Mouse (Mus musculus): ENCODE measurements at regions not wholly inside any gene's neighbourhood (a gene's known extent, or its start where the extent isn't known, plus 50 kb on each side); places are given as distances from the start of the nearest gene placed in this dataset.

DNA sequence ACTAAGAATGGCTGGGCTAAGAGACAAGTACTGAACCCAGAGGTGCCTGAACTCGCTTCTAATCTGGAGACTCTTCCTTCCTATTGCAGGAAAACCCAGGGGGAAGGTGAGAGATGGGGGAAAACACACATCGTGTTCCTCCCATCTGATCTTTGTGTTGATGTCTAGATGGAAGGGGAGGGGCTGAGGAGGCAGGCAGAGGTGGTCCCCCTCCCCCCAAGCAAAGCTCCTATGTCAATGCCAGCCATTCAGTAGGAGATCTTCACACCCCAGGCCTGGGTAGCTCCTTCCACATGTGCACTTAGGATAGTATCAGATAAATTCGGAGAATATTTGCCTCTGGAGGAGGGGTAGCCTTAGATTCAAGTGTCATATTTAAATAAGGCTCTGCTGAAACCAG, 118.0 kb upstream of the Ralgapa2 start:
- Histone ChIP-seq H3K4me3 (replicated peaks) (no peak overlapping the region), H3K27me3 (replicated peaks) (no peaks in the 10 kb centered on the region), H3K36me3 (no peaks in the 10 kb centered on the region), H3K4me1 (no peaks in the 10 kb centered on the region), H3K9me3 (no peaks in the 10 kb centered on the region), H3K4me2 (no peak overlapping the region), H3K9ac (no peak overlapping the region), H3K27ac (no peak overlapping the region)
- no peak for ATAC-seq (ENCODE audit: insufficient read depth, low FRiP score, low read depth)
- 61% methylated on average over 3 of the region's 3 CpGs for WGBS

DNA sequence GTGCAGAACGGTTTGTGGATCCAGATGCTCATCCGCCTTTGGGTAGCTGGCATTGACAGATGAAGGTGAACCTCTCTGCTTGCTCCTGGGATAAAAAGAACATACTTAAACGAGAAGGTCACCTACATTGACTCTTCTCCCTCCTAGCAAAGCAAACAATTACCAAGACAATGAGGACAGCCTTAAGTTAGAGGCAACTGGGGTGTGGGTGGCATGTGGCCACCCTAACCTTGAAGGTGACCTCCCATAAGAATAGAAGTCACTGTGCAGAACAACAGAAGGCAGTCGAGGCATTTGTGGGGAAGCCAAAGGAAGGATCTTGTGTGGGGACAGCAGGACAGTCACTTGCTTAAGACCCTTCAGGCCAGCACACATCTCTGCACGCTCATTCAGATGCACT, 119.0 kb upstream of the Ralgapa2 start:
- 62% methylated on average over 5 of the region's 5 CpGs for WGBS
- Histone ChIP-seq H3K36me3 (no peaks in the 10 kb centered on the region), H3K4me1 (no peaks in the 10 kb centered on the region), H3K9ac (no peak overlapping the region), H3K27ac (no peak overlapping the region), H3K27me3 (replicated peaks) (no peaks in the 10 kb centered on the region), H3K4me3 (replicated peaks) (no peak overlapping the region), H3K4me2 (no peak overlapping the region), H3K9me3 (no peaks in the 10 kb centered on the region)
- no peak for ATAC-seq (ENCODE audit: insufficient read depth, low FRiP score, low read depth)

GRCm38 (mm10) chr2:146633329-146634070, 121.4 kb upstream of the Ralgapa2 start:
- H3K27me3 ChIP-seq (replicated peaks) = no peaks in the 10 kb centered on the region
- H3K4me1 ChIP-seq = no peaks in the 10 kb centered on the region
- ATAC-seq (ENCODE audit: insufficient read depth, low FRiP score, low read depth) = no peak
- H3K36me3 ChIP-seq = no peaks in the 10 kb centered on the region
- no peaks in the 10 kb centered on the region for H3K9me3 ChIP-seq
- H3K27ac ChIP-seq = no peak overlapping the region
- H3K4me2 ChIP-seq = no peak overlapping the region
- WGBS = 50% methylated on average over 16 of the region's 16 CpGs
- H3K4me3 ChIP-seq (replicated peaks) = no peak overlapping the region
- no peak overlapping the region for H3K9ac ChIP-seq

- 52% methylated on average over 5 of the region's 5 CpGs for WGBS
- H3K9ac ChIP-seq = no peak overlapping the region
- H3K27me3 ChIP-seq (replicated peaks) = no peaks in the 10 kb centered on the region
- H3K36me3 ChIP-seq = no peaks in the 10 kb centered on the region
- H3K4me1 ChIP-seq = no peaks in the 10 kb centered on the region
- no peak overlapping the region for H3K4me2 ChIP-seq
- no peak for ATAC-seq (ENCODE audit: insufficient read depth, low FRiP score, low read depth)
- no peaks in the 10 kb centered on the region for H3K9me3 ChIP-seq
- no peak overlapping the region for H3K27ac ChIP-seq
- H3K4me3 ChIP-seq (replicated peaks) = no peak overlapping the region
Measured at GRCm38 (mm10) chr2:146637573-146637972, 125.4 kb upstream of the Ralgapa2 start.

GRCm38 (mm10) chr2:146646237-146646972, 134.3 kb upstream of the Ralgapa2 start:
- no peak for ATAC-seq (ENCODE audit: insufficient read depth, low FRiP score, low read depth)
- WGBS = 55% methylated on average over 16 of the region's 16 CpGs
- Histone ChIP-seq H3K4me1 (no peaks in the 10 kb centered on the region), H3K4me2 (no peak overlapping the region), H3K36me3 (no peaks in the 10 kb centered on the region), H3K4me3 (replicated peaks) (no peak overlapping the region), H3K9ac (no peak overlapping the region), H3K9me3 (no peaks in the 10 kb centered on the region), H3K27me3 (replicated peaks) (no peaks in the 10 kb centered on the region), H3K27ac (no peak overlapping the region)

DNA sequence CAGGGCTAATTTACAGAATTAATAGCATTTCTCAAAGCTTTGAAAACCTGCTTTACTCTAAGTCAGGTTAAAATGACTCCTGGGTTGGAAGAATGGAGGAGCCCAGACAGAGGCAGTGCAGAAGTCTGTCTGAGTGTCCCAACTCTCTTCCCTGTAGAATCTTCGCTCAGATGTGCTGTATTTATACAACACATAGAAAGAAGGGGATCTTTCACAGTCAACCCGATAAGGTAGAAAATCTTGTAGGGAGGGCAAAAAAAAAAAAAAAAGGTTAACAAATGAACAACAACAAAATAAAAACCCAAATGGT, 134.8 kb upstream of the Ralgapa2 start:
- H3K4me3 ChIP-seq (replicated peaks) = no peak overlapping the region
- H3K9ac ChIP-seq = no peak overlapping the region
- H3K4me1 ChIP-seq = no peaks in the 10 kb centered on the region
- H3K36me3 ChIP-seq = no peaks in the 10 kb centered on the region
- WGBS = 88% methylated on average over 2 of the region's 2 CpGs
- no peak for ATAC-seq (ENCODE audit: insufficient read depth, low FRiP score, low read depth)
- H3K27me3 ChIP-seq (replicated peaks) = no peaks in the 10 kb centered on the region
- H3K27ac ChIP-seq = no peak overlapping the region
- no peak overlapping the region for H3K4me2 ChIP-seq
- no peaks in the 10 kb centered on the region for H3K9me3 ChIP-seq

DNA sequence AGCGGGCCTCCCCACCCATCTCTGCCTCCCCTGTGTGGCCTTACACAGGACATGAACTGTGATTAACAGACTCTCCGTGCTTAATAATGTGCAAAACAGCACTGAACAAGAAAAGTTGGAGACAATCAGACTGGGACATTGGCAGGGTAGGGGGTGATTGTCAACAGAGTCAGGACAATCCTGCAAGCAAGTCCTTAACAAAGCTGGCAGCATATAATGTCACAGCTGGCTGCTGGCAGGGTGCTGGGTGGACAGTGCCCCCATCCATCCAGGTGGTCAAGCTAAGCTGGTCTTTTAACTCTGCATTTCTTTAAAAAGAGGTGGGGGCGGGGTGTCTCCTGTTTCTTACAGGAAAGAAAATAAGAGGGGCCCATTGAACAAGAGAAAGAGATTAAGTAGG, 149.2 kb upstream of the Ralgapa2 start:
- H3K27ac ChIP-seq = no peak overlapping the region
- H3K4me1 ChIP-seq = no peaks in the 10 kb centered on the region
- no peaks in the 10 kb centered on the region for H3K27me3 ChIP-seq (replicated peaks)
- no peak overlapping the region for H3K4me2 ChIP-seq
- H3K9me3 ChIP-seq = no peaks in the 10 kb centered on the region
- 72% methylated on average over 3 of the region's 3 CpGs for WGBS
- no peaks in the 10 kb centered on the region for H3K36me3 ChIP-seq
- ATAC-seq (ENCODE audit: insufficient read depth, low FRiP score, low read depth) = no peak
- no peak overlapping the region for H3K4me3 ChIP-seq (replicated peaks)
- no peak overlapping the region for H3K9ac ChIP-seq

DNA sequence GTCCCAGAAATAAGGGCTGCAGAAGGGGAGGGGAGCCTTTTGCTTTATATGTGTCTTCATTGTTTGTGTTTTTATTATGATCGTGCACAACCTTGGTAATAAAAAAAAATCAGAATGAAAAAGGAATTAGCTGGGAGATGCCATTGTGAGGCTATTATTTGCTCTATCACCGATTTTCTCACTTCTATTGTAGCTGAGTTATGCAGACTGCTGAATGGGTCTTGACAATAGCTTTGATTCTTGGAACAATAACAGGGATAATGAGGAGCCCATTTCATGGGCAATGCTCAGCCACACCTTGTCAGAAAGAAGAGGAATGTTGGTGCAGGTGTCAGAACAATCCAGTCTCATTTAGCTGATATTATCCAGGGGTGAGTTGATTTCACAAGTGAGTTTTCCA, 160.6 kb upstream of the Ralgapa2 start:
- WGBS = 65% methylated on average over 2 of the region's 2 CpGs

GRCm38 (mm10) chr2:146681979-146682378, 169.8 kb upstream of the Ralgapa2 start:
- ATAC-seq (ENCODE audit: insufficient read depth, low FRiP score, low read depth) = no peak; the same call in 1 of the 2 replicates
- Histone ChIP-seq H3K4me3 (replicated peaks) (no peak overlapping the region), H3K27ac (no peak overlapping the region), H3K9ac (no peak overlapping the region), H3K36me3 (no peaks in the 10 kb centered on the region), H3K27me3 (replicated peaks) (no peaks in the 10 kb centered on the region), H3K9me3 (no peaks in the 10 kb centered on the region), H3K4me1 (no peaks in the 10 kb centered on the region), H3K4me2 (no peak overlapping the region)
- WGBS = 35% methylated on average over 3 of the region's 3 CpGs

More for the DNA sequence above, 160.6 kb upstream of the Ralgapa2 start:
- Histone ChIP-seq H3K36me3 (no peaks in the 10 kb centered on the region), H3K27ac (no peak overlapping the region), H3K9ac (no peak overlapping the region), H3K4me3 (replicated peaks) (no peak overlapping the region), H3K27me3 (replicated peaks) (no peaks in the 10 kb centered on the region), H3K9me3 (no peaks in the 10 kb centered on the region), H3K4me2 (no peak overlapping the region), H3K4me1 (no peaks in the 10 kb centered on the region)
- ATAC-seq (ENCODE audit: insufficient read depth, low FRiP score, low read depth) = no peak

DNA sequence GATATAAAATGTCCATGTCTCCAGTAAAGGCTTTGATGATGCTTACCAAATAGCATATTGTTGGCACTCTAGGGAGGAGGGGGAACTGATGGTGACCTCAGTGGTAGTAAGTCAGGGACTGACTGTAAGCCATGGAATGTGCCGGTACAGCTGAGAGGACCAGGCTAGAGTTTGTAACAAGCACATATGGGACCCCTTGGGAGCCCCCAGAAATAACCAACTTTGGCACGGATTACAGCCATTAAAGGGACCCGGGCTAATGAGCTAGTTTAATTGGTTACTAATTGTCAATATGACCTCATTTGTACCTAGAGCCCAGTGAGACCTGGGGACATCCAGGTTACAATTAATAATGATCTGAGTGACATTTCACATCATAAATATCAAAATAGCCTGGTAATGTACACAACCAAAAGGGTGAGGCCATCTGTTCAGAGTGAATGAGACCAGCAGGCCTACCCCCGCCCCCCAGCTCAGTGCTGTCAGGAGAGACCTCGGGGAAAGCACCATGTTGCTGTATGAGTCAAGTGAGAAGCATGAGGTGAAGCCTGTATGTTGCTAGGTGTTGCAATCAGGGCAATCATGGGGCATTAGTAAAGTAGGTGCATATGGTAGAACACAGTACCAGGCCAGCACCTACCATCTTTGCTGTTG, 169.7 kb upstream of the Kiz start:
- Histone ChIP-seq H3K27ac (no peak overlapping the region), H3K4me3 (replicated peaks) (no peak overlapping the region), H3K27me3 (replicated peaks) (no peaks in the 10 kb centered on the region), H3K9me3 (no peaks in the 10 kb centered on the region), H3K9ac (no peak overlapping the region), H3K4me1 (no peaks in the 10 kb centered on the region), H3K36me3 (no peaks in the 10 kb centered on the region), H3K4me2 (no peak overlapping the region)
- ATAC-seq (ENCODE audit: insufficient read depth, low FRiP score, low read depth) = no peak; the same call in 1 of the 2 replicates
- WGBS = 67% methylated on average over 5 of the region's 5 CpGs

GRCm38 (mm10) chr2:146688544-146688943, 167.1 kb upstream of the Kiz start:
- no peak overlapping the region for H3K27ac ChIP-seq
- H3K4me2 ChIP-seq = no peak overlapping the region
- 61% methylated on average over 7 of the region's 7 CpGs for WGBS
- no peaks in the 10 kb centered on the region for H3K4me1 ChIP-seq
- H3K9me3 ChIP-seq = no peaks in the 10 kb centered on the region
- no peak overlapping the region for H3K4me3 ChIP-seq (replicated peaks)
- H3K27me3 ChIP-seq (replicated peaks) = no peaks in the 10 kb centered on the region
- H3K36me3 ChIP-seq = no peaks in the 10 kb centered on the region
- ATAC-seq (ENCODE audit: insufficient read depth, low FRiP score, low read depth) = no peak
- no peak overlapping the region for H3K9ac ChIP-seq

GRCm38 (mm10) chr2:146693484-146693883, 162.2 kb upstream of the Kiz start:
- Histone ChIP-seq H3K27ac (no peak overlapping the region), H3K9ac (no peak overlapping the region), H3K4me3 (replicated peaks) (no peak overlapping the region), H3K4me1 (no peaks in the 10 kb centered on the region), H3K36me3 (no peaks in the 10 kb centered on the region), H3K4me2 (no peak overlapping the region), H3K9me3 (no peaks in the 10 kb centered on the region), H3K27me3 (replicated peaks) (no peaks in the 10 kb centered on the region)
- ATAC-seq (ENCODE audit: insufficient read depth, low FRiP score, low read depth) = no peak
- WGBS = 37% methylated on average over 2 of the region's 2 CpGs

Data from stomach, embryonic 15.5 days (tissue).